Mouse (Mus musculus): ENCODE results near the gene Fnbp4. TPM values are rescaled to one million over a fixed set of nuclear protein-coding genes. Genes with fewer than 3 reads are reported as not detected.
"Not testable (repeated sequence)": the region's sequence is repeated elsewhere in the genome, so short reads cannot be mapped to it uniquely, and the experiment has no call there.

Fnbp4 gene
- polyA plus RNA-seq, 1 experiment from 2014 or later, result 118 TPM

DNA sequence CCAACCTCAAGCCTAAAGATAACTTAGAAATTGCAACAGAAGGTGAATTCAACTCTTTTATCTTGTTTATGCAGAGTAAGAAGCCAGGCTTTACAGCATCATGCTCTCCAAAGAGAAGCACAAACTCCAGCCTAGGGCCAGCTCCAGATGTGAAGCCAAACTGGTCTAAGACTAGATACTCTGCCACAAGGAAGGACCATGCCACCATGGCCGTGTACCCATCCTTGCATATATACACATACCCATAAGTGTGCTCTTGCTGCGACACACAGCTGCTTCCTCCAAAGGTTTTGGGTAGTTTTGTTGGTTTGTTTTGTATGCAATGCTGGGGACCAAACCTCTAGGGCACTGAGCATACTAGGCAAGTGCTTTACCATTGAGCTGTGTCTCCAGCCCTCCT lies 70.1 kb downstream of the Fnbp4 start:
- Histone ChIP-seq H3K27ac (ENCODE audit: low read depth, low read length) (no peak overlapping the region), H3K4me2 (replicated peaks; ENCODE audit: low read depth, low read length) (no peak overlapping the region), H3K9ac (ENCODE audit: low read depth, low read length) (no peak overlapping the region), H3K36me3 (ENCODE audit: control insufficient read depth, insufficient read depth, low read length) (no peaks in the 10 kb centered on the region), H3K27me3 (ENCODE audit: control insufficient read depth, insufficient read depth, low read length) (no peaks in the 10 kb centered on the region), H3K4me1 (ENCODE audit: control insufficient read depth, insufficient read depth, low read length) (no peaks in the 10 kb centered on the region), H3K9me3 (ENCODE audit: control insufficient read depth, low read length) (no peaks in the 10 kb centered on the region), H3K4me3 (ENCODE audit: low read length) (no peak overlapping the region)
- no peak for ATAC-seq (ENCODE audit: low FRiP score, low TSS enrichment)
- 82% methylated on average over 2 of the region's 2 CpGs for WGBS

DNA sequence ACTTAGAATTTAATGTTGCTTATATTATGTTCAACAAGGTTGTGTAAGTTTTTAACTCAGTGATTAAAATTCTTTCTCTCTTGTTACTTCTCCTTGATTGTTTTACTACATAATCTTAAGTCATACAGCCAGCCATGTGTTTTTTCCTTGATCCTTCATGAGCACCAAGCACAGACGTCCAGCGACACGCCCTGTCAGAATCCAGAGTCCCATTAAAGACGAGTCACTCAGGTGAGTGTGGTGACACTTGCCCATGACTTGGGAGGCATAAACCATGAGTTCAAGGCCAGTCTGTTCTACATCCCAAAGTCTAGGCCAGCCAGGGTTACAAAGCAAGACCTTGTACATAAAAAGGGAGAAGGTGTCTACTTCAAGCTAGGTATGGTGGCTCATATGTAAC lies 71.0 kb downstream of the Fnbp4 start:
- H3K9me3 ChIP-seq (ENCODE audit: control insufficient read depth, low read length), result no peaks in the 10 kb centered on the region
- ATAC-seq (ENCODE audit: low FRiP score, low TSS enrichment), result no peak
- H3K4me3 ChIP-seq (ENCODE audit: low read length), result no peak overlapping the region
- H3K27ac ChIP-seq (ENCODE audit: low read depth, low read length), result no peak overlapping the region
- no peak overlapping the region for H3K9ac ChIP-seq (ENCODE audit: low read depth, low read length)
- H3K4me1 ChIP-seq (ENCODE audit: control insufficient read depth, insufficient read depth, low read length), result no peaks in the 10 kb centered on the region
- no peaks in the 10 kb centered on the region for H3K27me3 ChIP-seq (ENCODE audit: control insufficient read depth, insufficient read depth, low read length)
- H3K36me3 ChIP-seq (ENCODE audit: control insufficient read depth, insufficient read depth, low read length), result no peaks in the 10 kb centered on the region
- no peak overlapping the region for H3K4me2 ChIP-seq (replicated peaks; ENCODE audit: low read depth, low read length)
- WGBS, result 78% methylated on average over 4 of the region's 4 CpGs

DNA sequence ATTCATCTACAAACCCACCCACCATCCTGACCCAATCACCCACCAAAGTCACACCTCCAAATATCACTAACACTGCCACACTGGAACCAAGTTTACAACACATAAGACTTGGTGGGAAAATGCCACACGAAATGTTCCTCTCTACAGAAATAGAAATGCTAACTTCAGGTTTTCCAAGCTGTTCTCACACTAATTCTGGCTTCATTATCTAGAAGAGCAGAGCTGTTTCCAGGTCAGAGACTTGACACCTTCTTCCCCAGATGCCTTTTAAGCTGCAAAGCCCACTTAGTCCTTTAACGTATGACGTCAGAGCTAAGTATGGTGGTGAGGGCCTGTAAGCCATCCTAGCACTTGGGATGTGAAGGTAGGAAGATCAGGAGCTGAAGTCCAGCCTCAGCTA lies 73.5 kb downstream of the Fnbp4 start:
- no peak overlapping the region for H3K4me3 ChIP-seq (ENCODE audit: low read length)
- no peak overlapping the region for H3K9ac ChIP-seq (ENCODE audit: low read depth, low read length)
- no peak for ATAC-seq (ENCODE audit: low FRiP score, low TSS enrichment)
- H3K36me3 ChIP-seq (ENCODE audit: control insufficient read depth, insufficient read depth, low read length), result no peaks in the 10 kb centered on the region
- no peaks in the 10 kb centered on the region for H3K27me3 ChIP-seq (ENCODE audit: control insufficient read depth, insufficient read depth, low read length)
- H3K4me2 ChIP-seq (replicated peaks; ENCODE audit: low read depth, low read length), result no peak overlapping the region
- H3K4me1 ChIP-seq (ENCODE audit: control insufficient read depth, insufficient read depth, low read length), result no peaks in the 10 kb centered on the region
- 81% methylated on average over 3 of the region's 3 CpGs for WGBS
- no peak overlapping the region for H3K27ac ChIP-seq (ENCODE audit: low read depth, low read length)
- H3K9me3 ChIP-seq (ENCODE audit: control insufficient read depth, low read length), result no peaks in the 10 kb centered on the region

DNA sequence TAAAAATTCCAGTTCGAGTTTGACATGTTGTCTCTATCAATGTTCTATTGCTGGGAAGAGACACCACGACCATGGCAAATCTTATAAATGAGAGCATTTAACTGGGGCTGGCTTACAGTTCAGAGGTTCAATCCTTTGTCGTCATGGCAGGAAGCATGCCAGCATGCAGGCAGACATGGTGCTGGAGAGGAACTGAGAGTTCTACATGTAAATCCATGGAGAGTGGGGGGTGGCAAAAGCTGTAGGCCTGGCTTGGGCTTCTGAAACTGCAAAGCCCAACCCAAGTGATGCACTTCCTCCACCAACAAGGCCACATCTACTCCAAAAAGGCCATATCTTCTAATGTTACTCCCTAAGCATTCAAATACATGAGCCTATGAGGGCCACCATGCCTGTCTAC lies 75.7 kb downstream of the Fnbp4 start:
- ATAC-seq (ENCODE audit: low FRiP score, low TSS enrichment), result no peak
- H3K9me3 ChIP-seq (ENCODE audit: control insufficient read depth, low read length), result no peaks in the 10 kb centered on the region
- no peak overlapping the region for H3K27ac ChIP-seq (ENCODE audit: low read depth, low read length)
- H3K4me1 ChIP-seq (ENCODE audit: control insufficient read depth, insufficient read depth, low read length), result no peaks in the 10 kb centered on the region
- H3K27me3 ChIP-seq (ENCODE audit: control insufficient read depth, insufficient read depth, low read length), result no peaks in the 10 kb centered on the region
- 92% methylated on average over 3 of the region's 3 CpGs for WGBS
- H3K4me3 ChIP-seq (ENCODE audit: low read length), result no peak overlapping the region
- no peaks in the 10 kb centered on the region for H3K36me3 ChIP-seq (ENCODE audit: control insufficient read depth, insufficient read depth, low read length)
- H3K9ac ChIP-seq (ENCODE audit: low read depth, low read length), result no peak overlapping the region
- H3K4me2 ChIP-seq (replicated peaks; ENCODE audit: low read depth, low read length), result no peak overlapping the region

DNA sequence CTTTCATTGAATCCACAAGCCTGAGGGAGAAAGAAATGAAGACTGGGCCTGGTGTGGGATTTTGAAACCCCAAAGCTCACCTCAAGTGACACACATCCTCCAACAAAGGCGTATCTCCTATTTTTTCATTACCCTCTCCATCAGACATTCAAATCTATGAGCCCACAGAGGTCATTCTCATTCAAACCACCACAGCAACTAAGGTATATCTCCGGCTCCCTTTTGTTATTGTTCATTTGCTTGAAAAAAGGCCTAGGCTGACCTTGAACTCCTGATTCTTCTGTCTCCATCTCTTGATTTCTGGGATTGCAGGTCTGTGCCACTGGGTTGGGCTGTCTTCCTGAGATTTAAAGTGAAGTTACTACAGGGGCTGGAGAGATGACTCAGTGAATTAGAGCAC lies 77.8 kb downstream of the Fnbp4 start:
- H3K4me3 ChIP-seq (ENCODE audit: low read length), result no peak overlapping the region
- WGBS, result 81% methylated on average over 2 of the region's 2 CpGs
- H3K9me3 ChIP-seq (ENCODE audit: control insufficient read depth, low read length), result no peaks in the 10 kb centered on the region
- H3K27me3 ChIP-seq (ENCODE audit: control insufficient read depth, insufficient read depth, low read length), result no peaks in the 10 kb centered on the region
- ATAC-seq (ENCODE audit: low FRiP score, low TSS enrichment), result no peak
- no peak overlapping the region for H3K27ac ChIP-seq (ENCODE audit: low read depth, low read length)
- H3K4me2 ChIP-seq (replicated peaks; ENCODE audit: low read depth, low read length), result no peak overlapping the region
- no peak overlapping the region for H3K9ac ChIP-seq (ENCODE audit: low read depth, low read length)
- no peaks in the 10 kb centered on the region for H3K36me3 ChIP-seq (ENCODE audit: control insufficient read depth, insufficient read depth, low read length)
- H3K4me1 ChIP-seq (ENCODE audit: control insufficient read depth, insufficient read depth, low read length), result no peaks in the 10 kb centered on the region

DNA sequence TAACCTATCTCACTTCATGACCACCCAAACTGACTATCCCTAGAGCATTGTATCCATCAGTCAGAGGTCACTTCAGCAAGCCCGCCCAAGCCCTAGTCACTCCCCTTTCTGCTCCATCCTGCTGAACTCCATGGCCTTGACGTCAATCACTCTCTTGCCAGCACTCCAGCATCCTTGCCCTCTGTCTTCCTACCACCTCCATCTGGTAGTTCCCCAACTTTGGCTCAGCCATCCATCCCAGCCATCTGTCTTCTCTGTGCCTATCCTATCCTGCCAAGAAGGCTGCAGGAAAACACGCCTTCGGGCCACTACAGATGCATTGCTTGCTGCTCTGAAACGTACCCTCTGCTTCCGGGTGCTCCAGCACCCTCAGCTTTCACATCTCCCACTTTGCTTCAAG lies 78.6 kb downstream of the Fnbp4 start:
- H3K9ac ChIP-seq (ENCODE audit: low read depth, low read length), result no peak overlapping the region
- H3K4me2 ChIP-seq (replicated peaks; ENCODE audit: low read depth, low read length), result no peak overlapping the region
- no peaks in the 10 kb centered on the region for H3K27me3 ChIP-seq (ENCODE audit: control insufficient read depth, insufficient read depth, low read length)
- WGBS, result 82% methylated on average over 6 of the region's 6 CpGs
- no peak overlapping the region for H3K27ac ChIP-seq (ENCODE audit: low read depth, low read length)
- ATAC-seq (ENCODE audit: low FRiP score, low TSS enrichment), result no peak
- H3K9me3 ChIP-seq (ENCODE audit: control insufficient read depth, low read length), result no peaks in the 10 kb centered on the region
- H3K4me3 ChIP-seq (ENCODE audit: low read length), result no peak overlapping the region
- no peaks in the 10 kb centered on the region for H3K4me1 ChIP-seq (ENCODE audit: control insufficient read depth, insufficient read depth, low read length)
- no peaks in the 10 kb centered on the region for H3K36me3 ChIP-seq (ENCODE audit: control insufficient read depth, insufficient read depth, low read length)

DNA sequence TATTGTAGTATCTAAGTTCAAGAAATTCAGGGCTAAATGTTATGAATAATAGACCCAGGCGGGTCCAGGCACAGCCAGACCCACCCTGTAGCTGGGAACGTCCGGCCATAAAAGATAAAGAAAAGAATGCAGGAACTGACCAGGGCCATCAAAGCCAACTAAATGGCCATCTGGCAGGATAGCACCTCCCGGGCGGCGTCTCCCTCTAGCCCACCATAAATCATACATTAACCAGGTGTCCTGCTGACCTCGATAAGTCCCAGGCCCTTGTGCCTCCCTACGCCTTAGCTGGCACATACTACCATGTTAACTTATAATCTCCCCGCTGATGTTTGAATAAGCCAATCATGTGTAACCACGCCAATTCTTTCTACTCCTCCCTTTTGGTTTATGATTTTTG lies 79.4 kb downstream of the Fnbp4 start:
- not testable (repeated sequence) for ATAC-seq (ENCODE audit: low FRiP score, low TSS enrichment); H3K9ac ChIP-seq (ENCODE audit: low read depth, low read length); H3K27ac ChIP-seq (ENCODE audit: low read depth, low read length); H3K9me3 ChIP-seq (ENCODE audit: control insufficient read depth, low read length); H3K4me2 ChIP-seq (replicated peaks; ENCODE audit: low read depth, low read length); H3K4me1 ChIP-seq (ENCODE audit: control insufficient read depth, insufficient read depth, low read length); H3K36me3 ChIP-seq (ENCODE audit: control insufficient read depth, insufficient read depth, low read length); H3K27me3 ChIP-seq (ENCODE audit: control insufficient read depth, insufficient read depth, low read length); H3K4me3 ChIP-seq (ENCODE audit: low read length)
- WGBS, result 28% methylated on average over 10 of the region's 10 CpGs

DNA sequence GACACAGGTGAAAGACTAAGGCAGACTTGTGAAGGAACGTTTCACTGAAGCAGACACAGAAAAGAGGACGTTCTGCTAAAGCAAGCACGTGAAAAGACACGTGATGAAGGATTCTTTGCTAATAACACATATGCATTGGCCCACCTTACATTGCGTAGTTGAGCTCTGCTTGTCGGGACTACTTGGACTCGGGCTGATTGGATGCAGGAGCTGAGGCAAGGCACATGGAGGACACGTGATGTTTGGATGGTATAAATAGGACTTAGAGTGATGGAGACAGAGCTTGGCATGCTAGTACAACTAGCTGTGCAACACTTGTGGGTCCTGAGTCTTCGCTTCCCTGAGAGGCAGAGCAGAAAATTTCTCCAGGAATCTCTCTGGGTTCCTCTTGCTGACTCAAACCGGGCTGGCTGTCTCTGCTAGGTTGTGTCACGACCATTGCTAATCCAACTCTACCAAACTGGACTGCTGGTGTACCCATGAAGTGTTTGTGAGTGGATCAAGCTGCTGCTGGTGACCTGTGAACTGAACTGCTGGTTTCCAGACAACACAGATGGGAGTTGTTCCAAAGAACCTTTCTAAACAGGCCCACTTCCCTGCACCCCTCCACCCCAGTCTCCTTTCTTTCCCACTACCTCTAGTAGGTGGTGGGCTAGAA lies 80.5 kb downstream of the Fnbp4 start:
- Histone ChIP-seq H3K9me3 (ENCODE audit: control insufficient read depth, low read length) (no peaks in the 10 kb centered on the region), H3K4me1 (ENCODE audit: control insufficient read depth, insufficient read depth, low read length) (no peaks in the 10 kb centered on the region), H3K36me3 (ENCODE audit: control insufficient read depth, insufficient read depth, low read length) (no peaks in the 10 kb centered on the region), H3K27ac (ENCODE audit: low read depth, low read length) (no peak overlapping the region), H3K27me3 (ENCODE audit: control insufficient read depth, insufficient read depth, low read length) (no peaks in the 10 kb centered on the region), H3K4me3 (ENCODE audit: low read length) (no peak overlapping the region), H3K4me2 (replicated peaks; ENCODE audit: low read depth, low read length) (no peak overlapping the region), H3K9ac (ENCODE audit: low read depth, low read length) (no peak overlapping the region)
- ATAC-seq (ENCODE audit: low FRiP score, low TSS enrichment), result no peak
- 87% methylated on average over 11 of the region's 11 CpGs for WGBS

DNA sequence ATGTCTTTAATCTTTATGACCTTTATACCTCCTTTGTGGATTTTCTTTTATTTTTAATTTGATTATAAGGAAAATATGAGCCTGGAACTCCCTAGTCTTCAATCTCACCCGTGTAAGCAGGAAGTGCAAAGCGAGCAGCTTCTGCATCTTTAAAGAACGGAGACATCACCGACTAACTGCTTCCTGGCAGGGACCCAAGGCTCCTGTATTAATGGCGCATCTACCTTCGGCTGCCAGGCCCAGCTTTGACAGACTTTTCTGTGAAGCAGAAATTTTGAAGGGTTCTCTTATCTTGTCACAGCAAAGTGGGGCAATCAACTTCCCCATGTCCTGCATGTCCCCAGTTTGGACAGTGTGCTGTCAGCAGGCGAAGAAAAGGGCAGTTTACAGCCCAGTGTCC lies 83.6 kb downstream of the Fnbp4 start:
- 65% methylated on average over 7 of the region's 7 CpGs for whole genome bisulfite sequencing
- ATAC-seq (ENCODE audit: low FRiP score, low TSS enrichment), result no peak
- no peak overlapping the region for H3K9ac ChIP-seq (ENCODE audit: low read depth, low read length)

More for the DNA sequence above, 83.6 kb downstream of the Fnbp4 start:
- no peaks in the 10 kb centered on the region for H3K27me3 ChIP-seq (ENCODE audit: control insufficient read depth, insufficient read depth, low read length)
- H3K36me3 ChIP-seq (ENCODE audit: control insufficient read depth, insufficient read depth, low read length), result no peaks in the 10 kb centered on the region
- H3K4me2 ChIP-seq (replicated peaks; ENCODE audit: low read depth, low read length), result no peak overlapping the region
- H3K27ac ChIP-seq (ENCODE audit: low read depth, low read length), result no peak overlapping the region
- no peaks in the 10 kb centered on the region for H3K9me3 ChIP-seq (ENCODE audit: control insufficient read depth, low read length)
- H3K4me3 ChIP-seq (ENCODE audit: low read length), result no peak overlapping the region
- H3K4me1 ChIP-seq (ENCODE audit: control insufficient read depth, insufficient read depth, low read length), result no peaks in the 10 kb centered on the region

Measured in kidney, embryonic 14.5 days (tissue).